Mouse (Mus musculus): ENCODE measurements at regions not wholly inside any gene's neighbourhood (a gene's known extent, or its start where the extent isn't known, plus 50 kb on each side); places are given as distances from the start of the nearest gene placed in this dataset.

- TF ChIP-seq GATA1 (IDR thresholded peaks at IDR 0.05; ENCODE audit: borderline replicate concordance, low read length) (no peak), FLI1 (IDR thresholded peaks at IDR 0.05; ENCODE audit: low read length) (no peak)
Measured at GRCm38 (mm10) chr8:80416121-80416520, 77.5 kb upstream of the Gypa start.

Data from megakaryocyte, embryonic 14.5 days (primary cell).